Mouse (Mus musculus): ENCODE data around the gene Tdrd1. TPM values are rescaled to one million over a fixed set of nuclear protein-coding genes. Genes with fewer than 3 reads are reported as not detected.
A peak's percentile ranks its signal among the peaks of the same experiment; 100 is the strongest.

Gene Tdrd1
- polyA plus RNA-seq, 1 experiment from 2014 or later, result 1.3 TPM

GRCm38 (mm10) chr19:56893326-56893725 lies 67.3 kb downstream of the Tdrd1 start:
- H3K4me2 ChIP-seq (ENCODE audit: low read length), result no peak overlapping the region
- no peak overlapping the region for H3K9ac ChIP-seq (ENCODE audit: low read depth, low read length)
- H3K4me1 ChIP-seq (ENCODE audit: control insufficient read depth, insufficient read depth, low read depth, low read length), result no peaks in the 10 kb centered on the region
- ATAC-seq, result no peak
- H3K4me3 ChIP-seq (ENCODE audit: low read length), result no peak overlapping the region
- no peak overlapping the region for H3K27ac ChIP-seq (ENCODE audit: low read depth, low read length)
- no peaks in the 10 kb centered on the region for H3K36me3 ChIP-seq (ENCODE audit: control insufficient read depth, insufficient read depth, low read length)
- no peaks in the 10 kb centered on the region for H3K27me3 ChIP-seq (replicated peaks; ENCODE audit: control insufficient read depth, insufficient read depth, low read length)
- no peaks in the 10 kb centered on the region for H3K9me3 ChIP-seq (ENCODE audit: control insufficient read depth, low read length)
- 83% methylated on average over 5 of the region's 5 CpGs for WGBS

GRCm38 (mm10) chr19:56897654-56898053 lies 71.6 kb downstream of the Tdrd1 start:
- H3K9me3 ChIP-seq (ENCODE audit: control insufficient read depth, low read length), result no peaks in the 10 kb centered on the region
- H3K27me3 ChIP-seq (replicated peaks; ENCODE audit: control insufficient read depth, insufficient read depth, low read length), result no peaks in the 10 kb centered on the region
- no peak for ATAC-seq
- no peaks in the 10 kb centered on the region for H3K4me1 ChIP-seq (ENCODE audit: control insufficient read depth, insufficient read depth, low read depth, low read length)
- H3K4me3 ChIP-seq (ENCODE audit: low read length), result no peak overlapping the region
- WGBS, result 68% methylated on average over 16 of the region's 16 CpGs
- no peak overlapping the region for H3K27ac ChIP-seq (ENCODE audit: low read depth, low read length)
- H3K4me2 ChIP-seq (ENCODE audit: low read length), result no peak overlapping the region
- H3K36me3 ChIP-seq (ENCODE audit: control insufficient read depth, insufficient read depth, low read length), result no peaks in the 10 kb centered on the region
- H3K9ac ChIP-seq (ENCODE audit: low read depth, low read length), result no peak overlapping the region

DNA sequence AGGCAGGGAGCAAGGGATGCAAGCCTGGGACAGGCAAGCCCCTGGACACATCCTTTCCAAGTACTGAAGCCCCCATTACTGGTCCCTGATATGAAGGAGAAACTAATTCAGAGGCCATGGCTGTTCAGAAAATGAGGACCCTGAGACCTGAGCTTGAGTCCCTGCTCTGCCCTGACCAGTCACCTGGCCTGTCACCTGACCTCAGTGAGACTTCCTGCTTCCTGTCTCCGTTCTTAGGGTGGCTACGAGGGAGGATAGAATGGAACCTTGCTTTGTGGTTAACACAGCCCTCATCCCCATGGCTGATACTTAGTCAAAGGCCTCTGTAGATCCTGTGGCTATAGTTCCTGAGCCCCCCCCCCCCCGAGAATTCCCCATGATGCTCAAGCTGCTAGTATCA lies 78.1 kb downstream of the Tdrd1 start:
- no peak for ATAC-seq
- H3K4me3 ChIP-seq (ENCODE audit: low read length), result no peak overlapping the region
- H3K36me3 ChIP-seq (ENCODE audit: control insufficient read depth, insufficient read depth, low read length), result no peaks in the 10 kb centered on the region
- no peak overlapping the region for H3K4me2 ChIP-seq (ENCODE audit: low read length)
- H3K27ac ChIP-seq (ENCODE audit: low read depth, low read length), result no peak overlapping the region
- H3K27me3 ChIP-seq (replicated peaks; ENCODE audit: control insufficient read depth, insufficient read depth, low read length), result no peaks in the 10 kb centered on the region
- 81% methylated on average over 3 of the region's 3 CpGs for WGBS
- H3K4me1 ChIP-seq (ENCODE audit: control insufficient read depth, insufficient read depth, low read depth, low read length), result no peaks in the 10 kb centered on the region
- H3K9ac ChIP-seq (ENCODE audit: low read depth, low read length), result no peak overlapping the region
- H3K9me3 ChIP-seq (ENCODE audit: control insufficient read depth, low read length), result no peaks in the 10 kb centered on the region

- Histone ChIP-seq H3K27ac (ENCODE audit: low read depth, low read length) (no peak overlapping the region), H3K36me3 (ENCODE audit: control insufficient read depth, insufficient read depth, low read length) (no peaks in the 10 kb centered on the region), H3K9me3 (ENCODE audit: control insufficient read depth, low read length) (no peaks in the 10 kb centered on the region), H3K4me1 (ENCODE audit: control insufficient read depth, insufficient read depth, low read depth, low read length) (no peaks in the 10 kb centered on the region), H3K4me3 (ENCODE audit: low read length) (no peak overlapping the region), H3K27me3 (replicated peaks; ENCODE audit: control insufficient read depth, insufficient read depth, low read length) (no peaks in the 10 kb centered on the region), H3K4me2 (ENCODE audit: low read length) (no peak overlapping the region), H3K9ac (ENCODE audit: low read depth, low read length) (no peak overlapping the region)
- no peak for ATAC-seq
- WGBS, result 88% methylated on average over 7 of the region's 7 CpGs
Measured at GRCm38 (mm10) chr19:56905395-56905794, 79.4 kb downstream of the Tdrd1 start.

DNA sequence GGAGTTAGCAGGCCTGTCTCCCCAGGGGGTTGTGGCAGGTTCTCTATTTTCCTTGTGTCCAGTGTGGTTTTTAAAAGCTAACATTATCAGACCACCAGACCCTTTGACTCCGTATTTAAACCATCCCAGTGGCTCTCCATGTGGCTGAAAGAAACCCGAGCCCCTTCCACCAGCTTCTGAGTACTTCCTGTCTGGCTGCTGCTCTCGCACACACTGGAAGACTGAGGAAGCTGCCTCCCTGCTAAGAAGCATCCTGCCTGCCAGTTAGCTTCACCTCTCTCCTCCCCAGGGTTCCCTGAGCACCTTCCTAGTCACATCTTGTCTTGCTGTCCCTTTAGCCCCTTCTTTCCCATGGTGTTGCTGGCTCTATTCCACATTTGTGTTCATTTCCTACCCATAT lies 81.8 kb downstream of the Tdrd1 start:
- no peaks in the 10 kb centered on the region for H3K9me3 ChIP-seq (ENCODE audit: control insufficient read depth, low read length)
- H3K9ac ChIP-seq (ENCODE audit: low read depth, low read length), result no peak overlapping the region
- no peak overlapping the region for H3K27ac ChIP-seq (ENCODE audit: low read depth, low read length)
- 55% methylated on average over 3 of the region's 3 CpGs for WGBS
- ATAC-seq, result no peak
- no peak overlapping the region for H3K4me2 ChIP-seq (ENCODE audit: low read length)
- no peaks in the 10 kb centered on the region for H3K27me3 ChIP-seq (replicated peaks; ENCODE audit: control insufficient read depth, insufficient read depth, low read length)
- no peaks in the 10 kb centered on the region for H3K4me1 ChIP-seq (ENCODE audit: control insufficient read depth, insufficient read depth, low read depth, low read length)
- no peaks in the 10 kb centered on the region for H3K36me3 ChIP-seq (ENCODE audit: control insufficient read depth, insufficient read depth, low read length)
- no peak overlapping the region for H3K4me3 ChIP-seq (ENCODE audit: low read length)

DNA sequence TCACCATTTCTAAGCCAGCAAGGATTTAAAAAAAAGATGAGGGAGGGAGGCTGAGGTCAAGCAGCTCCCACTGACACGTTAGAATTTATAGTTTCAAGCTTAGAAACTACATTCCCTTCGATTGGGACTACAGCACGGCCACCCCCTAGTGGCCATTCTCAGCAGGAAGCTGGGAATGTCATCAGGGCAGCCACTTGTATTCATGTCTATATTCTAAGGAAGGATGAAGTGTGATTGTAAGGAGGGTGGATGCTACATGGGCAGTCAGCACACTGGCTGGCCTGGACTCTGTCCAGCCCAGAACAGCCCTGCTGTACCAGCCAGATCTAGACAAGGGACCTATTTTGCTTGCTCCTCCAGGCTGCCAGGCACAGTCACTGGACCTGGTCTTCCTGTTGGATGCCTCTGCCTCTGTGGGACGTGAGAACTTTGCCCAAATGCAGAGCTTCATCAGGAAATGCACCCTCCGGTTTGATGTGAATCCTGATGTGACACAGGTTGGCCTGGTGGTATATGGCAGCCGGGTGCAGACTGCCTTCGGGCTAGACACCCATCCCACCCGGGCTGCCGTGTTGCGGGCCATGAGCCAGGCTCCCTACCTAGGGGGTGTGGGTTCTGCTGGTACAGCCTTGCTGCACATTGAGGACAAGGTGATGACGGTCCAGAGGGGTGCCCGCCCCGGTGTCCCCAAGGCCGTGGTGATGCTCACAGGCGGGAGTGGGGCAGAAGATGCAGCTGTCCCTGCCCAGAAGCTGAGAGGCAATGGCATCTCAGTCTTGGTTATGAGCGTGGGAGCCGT lies 82.7 kb downstream of the Tdrd1 start:
- Histone ChIP-seq H3K27me3 (replicated peaks; ENCODE audit: control insufficient read depth, insufficient read depth, low read length) (no peaks in the 10 kb centered on the region), H3K4me1 (ENCODE audit: control insufficient read depth, insufficient read depth, low read depth, low read length) (no peaks in the 10 kb centered on the region), H3K4me2 (ENCODE audit: low read length) (no peak overlapping the region), H3K4me3 (ENCODE audit: low read length) (no peak overlapping the region), H3K9ac (ENCODE audit: low read depth, low read length) (no peak overlapping the region), H3K36me3 (ENCODE audit: control insufficient read depth, insufficient read depth, low read length) (no peaks in the 10 kb centered on the region), H3K27ac (ENCODE audit: low read depth, low read length) (no peak overlapping the region), H3K9me3 (ENCODE audit: control insufficient read depth, low read length) (no peaks in the 10 kb centered on the region)
- WGBS, result 76% methylated on average over 17 of the region's 17 CpGs
- peak; percentile 73; the same call in 1 of the 2 replicates for ATAC-seq

DNA sequence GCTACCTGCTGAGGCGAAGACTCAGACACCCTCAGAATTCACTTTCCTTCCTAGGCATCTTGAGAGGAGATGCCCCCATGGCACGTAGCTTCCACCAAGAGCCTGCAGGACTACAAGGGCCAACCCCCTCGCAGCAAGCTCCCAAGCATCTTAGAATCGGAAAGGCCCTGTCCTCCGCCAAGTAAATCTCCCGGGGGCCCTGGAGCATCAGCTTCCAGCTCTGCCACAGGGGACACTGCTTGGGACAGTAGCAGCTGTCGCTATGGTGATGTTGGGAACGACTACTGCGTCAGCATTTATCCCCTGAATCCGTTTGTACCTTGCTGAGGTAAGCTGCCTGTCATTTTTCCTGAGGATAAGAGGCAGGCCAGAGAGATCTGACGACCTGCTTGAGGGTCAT lies 84.6 kb downstream of the Tdrd1 start:
- Histone ChIP-seq H3K9me3 (ENCODE audit: control insufficient read depth, low read length) (no peaks in the 10 kb centered on the region), H3K9ac (ENCODE audit: low read depth, low read length) (no peak overlapping the region), H3K4me3 (ENCODE audit: low read length) (no peak overlapping the region), H3K27me3 (replicated peaks; ENCODE audit: control insufficient read depth, insufficient read depth, low read length) (no peaks in the 10 kb centered on the region), H3K36me3 (ENCODE audit: control insufficient read depth, insufficient read depth, low read length) (no peaks in the 10 kb centered on the region), H3K27ac (ENCODE audit: low read depth, low read length) (no peak overlapping the region), H3K4me1 (ENCODE audit: control insufficient read depth, insufficient read depth, low read depth, low read length) (no peaks in the 10 kb centered on the region), H3K4me2 (ENCODE audit: low read length) (no peak overlapping the region)
- 54% methylated on average over 11 of the region's 11 CpGs for WGBS
- ATAC-seq, result no peak

GRCm38 (mm10) chr19:56913761-56914160 lies 87.8 kb downstream of the Tdrd1 start:
- no peaks in the 10 kb centered on the region for H3K27me3 ChIP-seq (replicated peaks; ENCODE audit: control insufficient read depth, insufficient read depth, low read length)
- no peak overlapping the region for H3K9ac ChIP-seq (ENCODE audit: low read depth, low read length)
- H3K4me2 ChIP-seq (ENCODE audit: low read length), result no peak overlapping the region
- H3K27ac ChIP-seq (ENCODE audit: low read depth, low read length), result no peak overlapping the region
- WGBS, result 82% methylated on average over 4 of the region's 4 CpGs
- no peaks in the 10 kb centered on the region for H3K4me1 ChIP-seq (ENCODE audit: control insufficient read depth, insufficient read depth, low read depth, low read length)
- no peak overlapping the region for H3K4me3 ChIP-seq (ENCODE audit: low read length)
- no peak for ATAC-seq
- no peaks in the 10 kb centered on the region for H3K36me3 ChIP-seq (ENCODE audit: control insufficient read depth, insufficient read depth, low read length)
- no peaks in the 10 kb centered on the region for H3K9me3 ChIP-seq (ENCODE audit: control insufficient read depth, low read length)

DNA sequence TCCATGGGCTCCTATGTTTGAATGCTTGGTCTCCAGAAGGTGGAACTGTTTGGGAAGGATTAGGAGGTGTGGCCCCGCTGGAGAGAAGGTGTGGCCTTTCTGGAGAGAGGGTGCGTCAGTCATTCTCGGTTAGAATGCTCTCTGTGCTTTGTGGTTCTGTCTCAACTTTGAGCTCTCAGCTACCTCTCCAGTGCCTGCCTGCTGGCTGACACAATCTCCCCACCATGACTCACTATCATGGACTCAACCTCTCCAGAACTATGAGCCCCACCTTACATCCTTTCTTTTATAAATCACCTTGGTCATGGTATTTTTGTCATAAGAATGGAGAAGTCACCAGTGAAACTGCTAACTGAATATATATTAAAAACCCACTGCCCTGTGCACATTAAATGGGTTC lies 88.6 kb downstream of the Tdrd1 start:
- no peaks in the 10 kb centered on the region for H3K9me3 ChIP-seq (ENCODE audit: control insufficient read depth, low read length)
- H3K27me3 ChIP-seq (replicated peaks; ENCODE audit: control insufficient read depth, insufficient read depth, low read length), result no peaks in the 10 kb centered on the region
- no peaks in the 10 kb centered on the region for H3K4me1 ChIP-seq (ENCODE audit: control insufficient read depth, insufficient read depth, low read depth, low read length)
- no peak overlapping the region for H3K4me2 ChIP-seq (ENCODE audit: low read length)
- H3K9ac ChIP-seq (ENCODE audit: low read depth, low read length), result no peak overlapping the region
- no peak overlapping the region for H3K4me3 ChIP-seq (ENCODE audit: low read length)
- no peak overlapping the region for H3K27ac ChIP-seq (ENCODE audit: low read depth, low read length)
- WGBS, result 86% methylated on average over 3 of the region's 3 CpGs
- ATAC-seq, result no peak
- H3K36me3 ChIP-seq (ENCODE audit: control insufficient read depth, insufficient read depth, low read length), result no peaks in the 10 kb centered on the region
